Mouse (Mus musculus): Measurements from ENCODE around the gene Katnal1.

GRCm38 (mm10) chr5:148929116-148929449 lies at the start of gene Katnal1:
- TF ChIP-seq CTCF (IDR thresholded peaks at IDR 0.05; ENCODE audit: low read depth) (no peak), EP300 (IDR thresholded peaks at IDR 0.05; ENCODE audit: low read depth) (no peak)
